Mouse (Mus musculus): ENCODE results near the gene Aqp2. TPM values are rescaled to one million over a fixed set of nuclear protein-coding genes. Genes with fewer than 3 reads are reported as not detected.

Aqp2 gene
- total RNA-seq, 2 experiments from 2014 or later: 0.25 TPM; not detected in 1

DNA sequence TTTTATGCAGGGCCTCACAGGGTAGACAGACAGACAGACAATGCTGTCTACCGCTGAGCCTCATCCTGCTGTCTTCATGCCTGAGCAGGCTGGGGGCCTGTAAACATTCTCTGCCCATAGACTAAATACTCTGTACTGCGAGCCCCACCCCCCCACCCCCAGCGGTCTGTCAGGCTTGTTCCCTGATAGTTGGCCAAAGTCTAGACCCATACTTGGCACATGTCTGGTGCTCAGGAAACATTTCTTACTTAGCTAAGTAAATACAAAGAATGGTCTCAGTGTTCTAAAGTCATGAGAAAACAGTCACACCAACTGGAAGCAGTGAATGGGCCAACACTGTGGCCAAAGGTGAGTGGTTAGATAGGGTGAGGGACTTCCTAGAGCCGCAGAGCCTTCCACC, 11.5 kb upstream of the Aqp2 start:
- no peak overlapping the region for H3K27ac ChIP-seq
- intact Hi-C loops (cut with DNase I): no loop called here
- no peak for TF ChIP-seq CTCF (IDR thresholded peaks at IDR 0.05)
- no peak for DNase-seq (ENCODE audit: extremely low spot score in 1 of 2, low spot score in 2 of 2)
- H3K4me3 ChIP-seq: no peak overlapping the region

DNA sequence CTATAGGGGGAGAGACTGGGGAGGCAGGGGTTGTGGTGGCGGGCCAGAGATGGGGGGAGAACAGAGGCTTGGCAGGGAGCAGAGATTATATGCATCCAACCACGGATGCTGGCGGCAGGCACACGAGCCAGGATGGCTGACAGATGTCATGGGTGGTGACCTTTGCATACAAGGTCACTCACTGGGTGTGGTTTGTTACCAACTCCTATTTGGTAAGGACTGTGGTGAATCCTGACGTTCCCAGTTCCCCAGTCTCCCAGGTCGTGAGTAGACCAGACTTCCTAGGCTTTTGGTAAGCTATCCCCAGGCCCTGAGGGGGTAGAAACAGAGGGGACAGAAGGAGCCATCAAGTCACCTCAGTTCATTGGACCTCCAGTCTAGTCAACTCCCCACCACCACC, 10.2 kb upstream of the Aqp2 start:
- H3K27ac ChIP-seq: no peak overlapping the region
- H3K4me3 ChIP-seq: no peak overlapping the region
- intact Hi-C loops (cut with DNase I): no loop called here
- no peak for TF ChIP-seq CTCF (IDR thresholded peaks at IDR 0.05)
- DNase-seq (ENCODE audit: extremely low spot score in 1 of 2, low spot score in 2 of 2): no peak

DNA sequence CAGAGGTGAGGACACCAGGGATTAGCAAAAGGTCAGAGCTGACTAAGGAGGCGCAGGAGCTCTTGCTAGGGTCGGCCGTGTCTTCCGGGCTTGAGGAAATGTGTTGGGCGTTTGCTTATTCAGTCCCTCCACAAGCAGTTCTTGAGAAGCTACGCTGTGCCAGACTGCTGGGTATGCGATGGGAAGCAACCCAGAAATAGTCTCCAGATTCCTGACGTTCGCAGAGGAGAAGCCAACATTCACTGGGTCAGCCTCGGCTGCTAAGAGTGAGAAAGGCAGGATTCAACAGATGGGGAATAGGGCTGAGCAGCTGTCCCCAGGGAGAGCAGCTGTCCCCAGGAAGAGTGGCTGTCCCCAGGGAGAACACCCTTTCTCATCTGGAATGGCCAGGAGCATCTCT, 9.7 kb upstream of the Aqp2 start:
- no peak for DNase-seq (ENCODE audit: extremely low spot score in 1 of 2, low spot score in 2 of 2)
- no peak for TF ChIP-seq CTCF (IDR thresholded peaks at IDR 0.05)
- Histone ChIP-seq H3K4me3 (no peak overlapping the region), H3K27ac (no peak overlapping the region)
- intact Hi-C loops (cut with DNase I): no loop called here

DNA sequence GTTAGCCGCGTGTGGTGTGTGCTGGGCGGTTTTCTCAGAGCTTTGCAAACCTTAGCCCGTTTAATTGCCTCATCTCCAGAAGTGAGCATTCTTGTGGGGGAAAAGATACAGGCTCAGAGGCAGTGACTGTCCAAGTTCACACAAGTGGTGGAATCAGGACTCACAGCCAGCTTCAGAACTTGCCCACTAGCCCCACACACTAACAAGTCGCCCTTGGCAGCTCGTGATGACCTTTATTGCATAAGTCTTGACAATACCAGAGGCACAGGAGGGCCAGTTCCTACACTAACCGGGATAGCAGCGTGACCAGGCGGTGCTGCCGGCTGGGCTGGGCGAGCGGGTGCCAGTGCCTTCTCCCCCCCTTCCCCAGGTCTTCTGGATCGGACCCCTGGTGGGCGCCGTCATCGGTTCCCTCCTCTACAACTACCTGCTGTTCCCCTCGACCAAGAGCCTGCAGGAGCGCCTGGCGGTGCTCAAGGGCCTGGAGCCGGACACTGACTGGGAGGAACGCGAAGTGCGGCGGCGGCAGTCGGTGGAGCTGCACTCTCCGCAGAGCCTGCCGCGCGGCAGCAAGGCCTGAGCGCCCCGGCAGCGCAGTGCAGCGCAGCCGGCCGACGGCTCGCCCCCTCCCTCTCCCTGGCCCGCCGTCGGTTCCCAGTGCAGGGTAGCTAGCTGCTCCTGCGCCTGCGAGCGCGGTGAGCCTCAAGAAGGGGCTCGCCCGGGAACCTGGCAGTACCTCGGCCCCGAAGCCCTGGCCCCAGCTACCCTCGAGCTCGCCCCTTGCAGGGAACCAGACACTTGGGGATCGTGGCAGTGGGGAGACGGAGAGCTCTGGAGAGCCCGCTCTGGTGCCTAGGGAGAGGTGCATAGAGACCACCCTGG, 4.8 kb downstream of the Aqp2 start:
- Histone ChIP-seq H3K27ac (no peak overlapping the region), H3K4me3 (peak overlapping the region; percentile 13; the same call in 1 of the 2 replicates)
- no peak for DNase-seq (ENCODE audit: extremely low spot score in 1 of 2, low spot score in 2 of 2)
- intact Hi-C loops (cut with DNase I): loop anchor here (5.0 kb wide), 1 partner anchor 86 kb away; no protein-coding TSS in a partner anchor
- TF ChIP-seq CTCF (IDR thresholded peaks at IDR 0.05): no peak; the same call in none of the 2 replicates

DNA sequence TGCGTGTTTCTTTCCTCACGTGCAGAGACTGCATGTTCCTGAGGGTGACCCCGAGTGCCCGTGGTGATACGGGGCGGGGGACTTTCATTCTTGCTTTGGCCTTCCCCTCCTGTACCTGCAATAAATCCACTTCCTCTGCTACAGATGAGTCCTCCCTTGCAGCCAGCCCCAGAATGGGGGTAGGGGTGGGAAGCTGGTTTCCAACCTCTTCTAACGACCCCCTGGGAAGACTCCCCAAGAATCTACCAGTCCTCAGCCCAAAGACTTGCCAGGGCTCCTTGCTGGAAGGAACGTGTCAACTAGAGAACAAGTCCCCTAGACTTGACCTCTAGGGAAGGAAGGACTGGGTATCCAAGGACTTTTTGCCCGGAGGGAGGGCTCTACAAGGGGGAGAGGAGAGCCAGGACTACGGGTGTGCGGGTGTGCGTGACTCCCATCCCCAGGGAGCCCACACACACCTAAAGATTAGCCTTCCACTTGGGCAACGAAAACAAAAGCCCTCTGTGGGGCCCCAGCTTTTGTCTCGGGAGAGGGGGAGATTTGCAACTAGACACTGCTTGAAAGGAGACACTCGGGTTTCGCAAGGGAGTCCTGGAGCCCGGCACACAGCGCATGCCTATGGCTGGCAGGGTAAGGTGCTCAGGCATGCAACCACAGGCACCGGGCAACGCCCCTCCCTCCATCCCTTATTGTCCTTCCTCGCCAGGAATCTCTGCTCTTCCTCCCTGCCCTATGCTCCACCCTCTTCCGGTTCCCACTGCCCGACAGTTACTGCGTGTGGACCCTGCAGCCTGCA, 5.8 kb downstream of the Aqp2 start:
- no peak for TF ChIP-seq CTCF (IDR thresholded peaks at IDR 0.05)
- intact Hi-C loops (cut with DNase I): loop anchor here (5.0 kb wide), 1 partner anchor 87 kb away; no protein-coding TSS in a partner anchor
- no peak overlapping the region for H3K27ac ChIP-seq
- no peak for DNase-seq (ENCODE audit: extremely low spot score in 1 of 2, low spot score in 2 of 2)
- H3K4me3 ChIP-seq: no peak overlapping the region

DNA sequence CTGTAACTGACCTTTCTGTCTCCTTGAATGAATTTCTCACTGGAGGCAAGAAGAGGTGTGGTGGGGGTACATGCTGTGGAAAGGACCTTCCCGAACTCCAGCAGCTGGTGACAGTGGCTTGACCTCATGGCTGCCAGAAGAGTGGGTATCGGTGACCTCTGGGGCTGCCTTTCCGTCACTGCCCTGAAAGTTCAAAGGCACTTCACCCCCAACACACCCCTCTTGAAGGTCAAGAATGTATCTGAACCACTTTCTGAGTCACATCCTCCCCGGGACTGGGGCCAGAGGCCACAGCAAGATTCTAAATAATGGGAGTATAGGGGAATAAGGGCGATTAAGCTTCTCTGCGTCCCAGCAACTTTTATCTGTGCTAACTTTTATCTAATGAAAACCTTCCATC, 6.9 kb downstream of the Aqp2 start:
- TF ChIP-seq CTCF (IDR thresholded peaks at IDR 0.05): no peak
- H3K4me3 ChIP-seq: no peak overlapping the region
- H3K27ac ChIP-seq: no peak overlapping the region
- DNase-seq (ENCODE audit: extremely low spot score in 1 of 2, low spot score in 2 of 2): no peak
- intact Hi-C loops (cut with DNase I): no loop called here

DNA sequence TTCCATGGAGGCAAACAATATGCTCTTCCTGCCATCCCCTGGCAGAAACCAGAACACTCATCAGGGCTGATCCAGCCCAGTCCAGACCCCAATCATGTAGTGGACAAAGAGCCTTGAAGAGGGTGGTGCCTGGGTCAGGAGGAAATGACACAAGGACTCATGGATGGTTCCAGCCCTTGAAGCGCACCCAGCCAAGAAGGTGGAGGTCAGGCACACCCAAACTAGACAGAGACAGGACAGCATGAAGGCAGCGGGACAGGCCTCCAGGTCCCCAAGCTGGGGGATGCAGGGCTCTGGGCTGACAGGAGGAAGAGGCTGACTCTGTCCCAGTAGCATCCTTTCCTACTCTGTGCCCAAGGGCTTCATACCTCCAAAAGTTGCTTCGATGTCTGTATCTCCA, 7.7 kb downstream of the Aqp2 start:
- DNase-seq (ENCODE audit: extremely low spot score in 1 of 2, low spot score in 2 of 2): no peak
- intact Hi-C loops (cut with DNase I): no loop called here
- Histone ChIP-seq H3K4me3 (no peak overlapping the region), H3K27ac (no peak overlapping the region)
- no peak for TF ChIP-seq CTCF (IDR thresholded peaks at IDR 0.05)

DNA sequence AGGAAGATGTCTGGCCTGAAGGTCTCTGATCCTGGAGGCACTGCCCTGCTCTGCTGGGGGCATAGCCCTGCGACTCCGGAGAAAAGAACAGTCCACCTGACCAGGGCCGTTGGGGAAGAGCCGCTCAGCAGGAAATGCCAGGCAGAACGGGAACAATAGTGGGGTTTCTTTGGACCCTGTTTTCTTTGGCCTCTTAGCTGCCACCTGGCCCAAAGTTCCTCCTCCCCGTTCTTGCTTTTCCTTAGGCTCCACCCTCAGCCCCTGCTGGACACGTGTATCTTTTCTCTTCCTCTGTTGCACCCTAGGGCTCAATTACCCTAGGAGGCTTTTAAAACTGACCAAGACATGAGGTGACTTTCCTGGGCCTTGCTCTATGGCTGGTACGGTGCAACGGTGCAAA, 10.4 kb downstream of the Aqp2 start:
- H3K27ac ChIP-seq: no peak overlapping the region
- no peak overlapping the region for H3K4me3 ChIP-seq
- DNase-seq (ENCODE audit: extremely low spot score in 1 of 2, low spot score in 2 of 2): no peak
- intact Hi-C loops (cut with DNase I): no loop called here
- no peak for TF ChIP-seq CTCF (IDR thresholded peaks at IDR 0.05)

DNA sequence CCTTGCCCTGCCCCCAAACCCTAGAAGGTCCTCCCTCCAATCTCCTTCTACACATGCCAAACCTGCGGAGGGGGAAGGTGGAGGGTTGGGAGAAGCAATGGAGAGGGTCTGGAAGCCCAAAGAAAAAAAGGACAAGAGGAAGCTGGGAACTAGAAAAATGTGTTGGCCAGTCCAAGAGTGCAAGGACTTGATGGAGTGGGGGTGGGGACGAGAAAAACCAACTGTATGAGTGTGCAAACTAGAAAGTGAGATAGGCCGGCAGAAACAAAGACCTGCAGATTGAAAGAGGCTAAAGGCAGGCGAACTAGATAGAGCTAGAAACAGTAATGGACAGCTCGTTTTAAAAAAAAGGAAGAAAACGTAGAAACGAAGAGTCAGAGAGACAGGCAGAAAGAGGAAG, 10.8 kb downstream of the Aqp2 start:
- intact Hi-C loops (cut with DNase I): no loop called here
- TF ChIP-seq CTCF (IDR thresholded peaks at IDR 0.05): no peak

DNA sequence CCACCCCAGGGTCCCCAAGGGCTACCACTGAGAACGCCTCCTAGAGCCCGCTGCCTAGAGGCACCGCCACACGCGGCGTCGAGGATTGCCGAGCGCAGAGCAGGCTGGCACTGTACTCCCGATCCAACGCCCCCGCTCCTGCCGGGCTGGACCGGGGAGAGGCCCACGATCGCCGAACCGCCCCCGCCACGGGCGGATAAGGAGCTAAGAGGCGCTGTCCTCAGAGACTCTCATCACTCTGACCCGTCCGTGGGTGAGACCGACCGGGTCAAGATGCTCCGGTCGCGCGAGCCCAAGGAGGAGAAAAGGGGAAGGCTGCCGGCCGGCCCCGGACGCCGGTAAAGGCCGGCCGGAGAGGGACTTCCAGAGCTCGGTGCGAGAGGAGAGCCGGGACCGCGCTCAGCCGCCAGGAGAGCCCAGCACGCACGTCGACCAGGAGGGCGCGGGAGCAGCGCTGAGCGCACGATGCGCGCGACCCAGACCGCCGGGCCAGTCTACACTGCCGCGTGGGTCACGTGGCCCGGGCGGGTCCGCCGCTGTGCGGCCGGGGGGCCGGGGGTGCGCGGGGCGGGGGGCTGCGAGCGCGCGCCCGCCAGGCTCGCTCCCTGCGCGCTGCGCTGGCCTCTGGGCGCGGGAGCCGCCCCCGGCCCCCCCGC, 11.7 kb downstream of the Aqp2 start, which contains the start of gene Aqp5:
Gene Aqp5 (plus strand): TSS at position 354 of the 656 bp plus-strand sequence.
- intact Hi-C loops (cut with DNase I): no loop called here
- Histone ChIP-seq H3K27ac (no peak within 1 kb of the TSS), H3K4me3 (no peak within 1 kb of the TSS)
- no peak for TF ChIP-seq CTCF (IDR thresholded peaks at IDR 0.05)
- no peak for DNase-seq (ENCODE audit: extremely low spot score in 1 of 2, low spot score in 2 of 2)

More for the DNA sequence above, 10.8 kb downstream of the Aqp2 start:
- Histone ChIP-seq H3K4me3 (no peak overlapping the region), H3K27ac (no peak overlapping the region)
- DNase-seq (ENCODE audit: extremely low spot score in 1 of 2, low spot score in 2 of 2): no peak

DNA sequence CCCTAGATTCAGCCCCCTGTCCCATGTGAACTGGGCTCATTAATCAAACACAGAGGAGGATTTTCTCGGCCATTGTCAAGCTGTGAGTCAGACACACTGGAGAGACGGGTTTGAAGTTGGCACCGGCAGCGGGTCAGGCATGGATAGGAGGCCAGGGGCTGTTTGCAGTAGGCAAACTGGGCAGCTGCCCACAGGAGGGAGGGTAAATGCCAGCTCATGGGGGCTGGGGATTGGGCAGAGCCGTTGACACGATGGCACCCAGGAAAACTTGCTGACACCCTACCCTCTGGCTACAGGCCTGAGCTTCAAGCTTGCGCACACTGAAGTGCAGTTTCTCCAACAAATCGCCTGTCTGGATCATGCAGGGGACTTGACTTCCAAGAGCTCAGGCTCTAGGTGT, 13.3 kb downstream of the Aqp2 start:
- Histone ChIP-seq H3K4me3 (no peak overlapping the region), H3K27ac (no peak overlapping the region)
- TF ChIP-seq CTCF (IDR thresholded peaks at IDR 0.05): no peak
- intact Hi-C loops (cut with DNase I): no loop called here
- no peak for DNase-seq (ENCODE audit: extremely low spot score in 1 of 2, low spot score in 2 of 2)

DNA sequence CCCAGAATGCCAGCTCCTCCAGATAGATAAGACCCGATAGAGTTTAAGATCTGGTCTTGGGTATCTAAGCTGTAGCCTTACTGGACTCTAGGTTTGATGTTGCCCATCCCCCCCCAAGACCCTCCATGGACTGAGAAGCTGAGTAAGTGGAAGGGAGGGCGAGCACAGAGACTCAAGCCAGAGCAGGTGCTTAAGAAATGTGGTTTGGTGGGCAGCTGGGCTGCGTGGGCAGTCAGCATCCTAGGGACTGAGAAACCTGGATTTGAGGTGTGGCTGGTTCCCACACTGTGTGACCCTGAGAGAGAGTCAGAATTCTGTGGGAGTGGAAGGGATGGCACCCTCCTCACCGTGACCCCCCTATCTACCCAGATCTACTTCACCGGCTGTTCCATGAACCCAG, 14.0 kb downstream of the Aqp2 start:
- no peak for DNase-seq (ENCODE audit: extremely low spot score in 1 of 2, low spot score in 2 of 2)
- Histone ChIP-seq H3K4me3 (no peak overlapping the region), H3K27ac (no peak overlapping the region)
- intact Hi-C loops (cut with DNase I): no loop called here
- no peak for TF ChIP-seq CTCF (IDR thresholded peaks at IDR 0.05)

Data from left cerebral cortex, adult 2 months (tissue).